ENCODE assay signal across 13 mouse cellular contexts in genomic region chr12:108810309-108810708, GRCm38 (mm10).
"Had no signal": no experiment of that assay in that cellular context is flagged by ENCODE, and none has a peak within 500 bp of the region (broad histone marks: within the 10 kb centered on the region; RNA-seq: fewer than 3 reads in every experiment).

No protein-coding gene starts in this region.

- H3K27me3 ChIP-seq: limb, embryonic 15.5 days; lung, embryonic 15.5 days; midbrain, embryonic 13.5 days; neural tube, embryonic 15.5 days had no signal

- ATAC-seq: intestine, embryonic 16.5 days; midbrain, embryonic 13.5 days had no signal

- H3K4me2 ChIP-seq: limb, embryonic 15.5 days; lung, embryonic 15.5 days; midbrain, embryonic 13.5 days; neural tube, embryonic 15.5 days had no signal

- H3K9me3 ChIP-seq: limb, embryonic 15.5 days; lung, embryonic 15.5 days; midbrain, embryonic 13.5 days; neural tube, embryonic 15.5 days had no signal

- H3K27ac ChIP-seq: limb, embryonic 15.5 days; lung, embryonic 15.5 days; macrophage; midbrain, embryonic 13.5 days; neural tube, embryonic 15.5 days had no signal

- DNase-seq: kidney, adult 2 months; kidney, postnatal 25 days; lung, postnatal 14 days; right cerebral cortex, adult 18-20 months; right cerebral cortex, postnatal 25 days; thymus, postnatal 36 days had no signal

- H3K4me3 ChIP-seq: left cerebral cortex, adult 2 months; limb, embryonic 15.5 days; lung, embryonic 15.5 days; midbrain, embryonic 13.5 days; neural tube, embryonic 15.5 days had no signal

- H3K9ac ChIP-seq: limb, embryonic 15.5 days; lung, embryonic 15.5 days; midbrain, embryonic 13.5 days; neural tube, embryonic 15.5 days had no signal

- H3K4me1 ChIP-seq: limb, embryonic 15.5 days had no signal
